Mouse (Mus musculus): ENCODE results near the gene Atp8b3.

- TF ChIP-seq CTCF (IDR thresholded peaks at IDR 0.05; ENCODE audit: control insufficient read depth, insufficient read depth, insufficient read length) (no peak), MYOG (IDR thresholded peaks at IDR 0.05; ENCODE audit: control insufficient read depth, extremely low read depth, insufficient read length) (no peak), USF1 (IDR thresholded peaks at IDR 0.05; ENCODE audit: low read depth) (no peak), MAX (IDR thresholded peaks at IDR 0.05) (no peak), CEBPB (IDR thresholded peaks at IDR 0.05; ENCODE audit: low read depth) (no peak)
Observed at GRCm38 (mm10) chr10:80569664-80570066, 30.7 kb upstream of the Atp8b3 start.

All from C2C12 (cell line).